Mouse (Mus musculus) olfactory bulb, adult 2 months (tissue): ENCODE results near the gene Ogfod1.

ENCODE experiments used
- CTCF ChIP-seq: fragments of 200-500 bp; IDR thresholded peaks from 2 replicates; pipeline ENCODE4 v1.5.1; 2012; ENCODE audit warnings: low read depth, mild to moderate bottlenecking, low read length, moderate library complexity; ENCODE audit not compliant: insufficient read depth
- POLR2A ChIP-seq: fragments of 200-500 bp; IDR thresholded peaks from 2 replicates; pipeline ENCODE4 v1.6.1; 2012; ENCODE audit warnings: mild to moderate bottlenecking, low read depth, low read length, moderate library complexity; ENCODE audit not compliant: insufficient read depth

DNA sequence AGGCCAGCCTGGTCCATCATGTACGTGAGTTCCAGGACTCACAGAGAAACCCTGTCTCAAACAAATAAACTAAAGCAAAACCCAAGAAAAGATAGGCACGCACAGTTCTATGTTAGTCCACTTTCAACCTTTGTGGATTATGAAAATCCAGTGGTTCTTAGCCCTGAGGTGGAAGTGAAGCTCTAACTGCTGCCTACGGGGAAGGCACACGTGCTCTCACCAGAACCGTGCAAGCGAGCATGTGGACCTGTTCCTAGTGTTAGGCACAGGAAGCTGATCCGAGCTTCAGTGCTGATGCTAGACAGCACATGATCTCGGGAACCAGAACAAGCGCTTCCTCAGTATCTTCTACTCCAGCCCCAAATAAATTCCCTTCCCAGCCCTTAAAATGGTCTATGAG is 55.9 kb downstream of the Ogfod1 start:
- no peak for TF ChIP-seq POLR2A
- TF ChIP-seq CTCF = no peak
